In the genomic region with DNA sequence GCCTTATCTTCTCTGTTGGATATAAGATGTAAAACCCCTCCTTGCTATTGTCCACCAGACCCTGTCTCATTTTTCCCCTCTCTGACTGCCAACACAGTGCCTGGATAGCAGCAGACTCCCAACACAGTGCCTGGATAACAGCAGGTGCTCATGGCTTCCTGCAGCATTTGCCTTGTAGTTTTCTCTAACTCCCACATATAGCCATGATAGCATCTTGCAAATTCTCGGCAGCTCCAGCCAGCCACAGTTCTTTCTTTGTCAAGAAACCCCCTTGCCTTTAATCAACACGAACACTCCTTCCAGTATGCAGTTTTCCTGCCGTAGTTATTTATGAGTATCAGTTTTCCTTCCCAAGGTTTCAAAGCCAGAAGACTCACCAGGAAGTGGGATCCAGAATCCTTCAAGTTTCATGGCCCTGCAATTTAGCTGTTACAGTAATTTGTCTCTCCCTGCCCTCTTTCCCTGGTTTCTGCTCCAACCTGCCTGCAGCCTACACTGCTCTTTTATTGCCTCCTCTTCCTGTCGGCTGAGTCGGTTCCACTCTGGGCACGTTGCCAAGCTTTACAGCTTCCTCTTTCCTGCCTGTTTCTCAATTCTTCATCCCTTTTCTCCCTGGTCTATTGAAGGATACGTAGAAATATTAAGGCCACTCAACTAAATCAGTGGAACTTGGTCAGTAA, we compare ENCODE assay signal across 8 mouse cellular contexts.
DNase-seq lines count a peak whose midpoint lies in the region; ATAC-seq and TF ChIP-seq lines count a peak whose summit lies in the region.

No protein-coding gene starts in this region.

- WGBS in midbrain, postnatal 0 days, result 45% methylated on average over 7 of the region's 7 CpGs
- 77% methylated on average over 7 of the region's 7 CpGs for WGBS in midbrain, embryonic 11.5 days
- WGBS in liver, embryonic 11.5 days, result 30% methylated on average over 7 of the region's 7 CpGs
- WGBS in olfactory bulb, adult 2 months, result 6% methylated on average over 7 of the region's 7 CpGs
- WGBS in midbrain, embryonic 15.5 days, result 52% methylated on average over 7 of the region's 7 CpGs

- H3K27me3 ChIP-seq in midbrain, postnatal 0 days (ENCODE audit: insufficient read depth, low read length), result no peaks in the 10 kb centered on the region
- no peaks in the 10 kb centered on the region for H3K27me3 ChIP-seq in midbrain, embryonic 11.5 days (ENCODE audit: control insufficient read depth, insufficient read depth, low read length)
- no peaks in the 10 kb centered on the region for H3K27me3 ChIP-seq in liver, embryonic 11.5 days (replicated peaks; ENCODE audit: control insufficient read depth, insufficient read depth, low read length)
- H3K27me3 ChIP-seq in midbrain, embryonic 15.5 days (replicated peaks), result no peaks in the 10 kb centered on the region

- no peak overlapping the region for H3K4me2 ChIP-seq in midbrain, postnatal 0 days (ENCODE audit: low read depth, low read length, poor library complexity, severe bottlenecking)
- no peak overlapping the region for H3K4me2 ChIP-seq in midbrain, embryonic 11.5 days
- no peak overlapping the region for H3K4me2 ChIP-seq in liver, embryonic 11.5 days
- no peak overlapping the region for H3K4me2 ChIP-seq in midbrain, embryonic 15.5 days

- TF ChIP-seq POLR2A in olfactory bulb, adult 2 months (IDR thresholded peaks at IDR 0.05; ENCODE audit: insufficient read depth, low read depth, low read length), result no peak

- no peaks in the 10 kb centered on the region for H3K4me1 ChIP-seq in midbrain, postnatal 0 days (ENCODE audit: insufficient read depth, low read length)
- H3K4me1 ChIP-seq in midbrain, embryonic 11.5 days (ENCODE audit: control insufficient read depth, insufficient read depth, low read length), result no peaks in the 10 kb centered on the region
- H3K4me1 ChIP-seq in liver, embryonic 11.5 days (replicated peaks; ENCODE audit: control insufficient read depth, insufficient read depth, low read length), result no peaks in the 10 kb centered on the region
- H3K4me1 ChIP-seq in olfactory bulb, adult 2 months (ENCODE audit: control insufficient read depth, insufficient read depth, low read length), result peaks cover 5% of the 10 kb centered on the region; the same call in 1 of the 2 replicates
- H3K4me1 ChIP-seq in midbrain, embryonic 15.5 days, result no peaks in the 10 kb centered on the region

- H3K4me3 ChIP-seq in midbrain, postnatal 0 days (ENCODE audit: low read depth, low read length), result no peak overlapping the region
- no peak overlapping the region for H3K4me3 ChIP-seq in midbrain, embryonic 11.5 days (ENCODE audit: low read depth, low read length)
- H3K4me3 ChIP-seq in liver, embryonic 11.5 days (ENCODE audit: low read depth, low read length), result no peak overlapping the region
- no peak overlapping the region for H3K4me3 ChIP-seq in olfactory bulb, adult 2 months (ENCODE audit: insufficient read depth, low read depth, low read length)
- H3K4me3 ChIP-seq in midbrain, embryonic 15.5 days, result no peak overlapping the region

- no peak for TF ChIP-seq CTCF in midbrain, postnatal 0 days (IDR thresholded peaks at IDR 0.05)
- TF ChIP-seq CTCF in olfactory bulb, adult 2 months (IDR thresholded peaks at IDR 0.05; ENCODE audit: insufficient read depth, low read depth, low read length), result no peak

- ATAC-seq in midbrain, postnatal 0 days (ENCODE audit: low FRiP score), result no peak
- ATAC-seq in midbrain, embryonic 11.5 days (ENCODE audit: low FRiP score), result no peak
- ATAC-seq in liver, embryonic 11.5 days (replicated peaks; ENCODE audit: low FRiP score), result peak; percentile 56
- no peak; the same call in 1 of the 2 replicates for ATAC-seq in midbrain, embryonic 15.5 days (replicated peaks)

- no peak overlapping the region for H3K27ac ChIP-seq in midbrain, postnatal 0 days (ENCODE audit: low read depth, low read length)
- H3K27ac ChIP-seq in midbrain, embryonic 11.5 days (ENCODE audit: low read depth, low read length), result no peak overlapping the region
- no peak overlapping the region for H3K27ac ChIP-seq in liver, embryonic 11.5 days (ENCODE audit: low read depth, low read length)
- peak overlapping the region; percentile 64 for H3K27ac ChIP-seq in olfactory bulb, adult 2 months (ENCODE audit: insufficient read depth, low read depth, low read length)
- H3K27ac ChIP-seq in midbrain, embryonic 15.5 days, result no peak overlapping the region

- intact Hi-C loops in gastrocnemius, postnatal 14 days (cut with DNase I; ENCODE audit: low total_unique reads), result loop anchor here (10.0 kb wide), 1 partner anchor 93 kb away; no protein-coding TSS in a partner anchor

- no peaks in the 10 kb centered on the region for H3K36me3 ChIP-seq in midbrain, postnatal 0 days (ENCODE audit: insufficient read depth, low read length)
- no peaks in the 10 kb centered on the region for H3K36me3 ChIP-seq in midbrain, embryonic 11.5 days (ENCODE audit: control insufficient read depth, insufficient read depth, low read length)
- no peaks in the 10 kb centered on the region for H3K36me3 ChIP-seq in liver, embryonic 11.5 days (ENCODE audit: control insufficient read depth, insufficient read depth, low read length)
- no peaks in the 10 kb centered on the region for H3K36me3 ChIP-seq in midbrain, embryonic 15.5 days (replicated peaks)

- DNase-seq in midbrain, postnatal 0 days (ENCODE audit: low spot score), result peak; percentile 34
- DNase-seq in midbrain, embryonic 11.5 days (ENCODE audit: low spot score, missing footprints), result no peak
- peak; percentile 43 to 58 for DNase-seq in adrenal gland, postnatal 36 days
- DNase-seq in gastrocnemius, postnatal 14 days, result peak; percentile 60
- DNase-seq in kidney, adult 11 months, result peak; percentile 27
- DNase-seq in liver, embryonic 11.5 days (ENCODE audit: low spot score), result peak; percentile 34

- no peaks in the 10 kb centered on the region for H3K9me3 ChIP-seq in midbrain, postnatal 0 days (ENCODE audit: low read length)
- H3K9me3 ChIP-seq in midbrain, embryonic 11.5 days (ENCODE audit: control insufficient read depth, low read length), result no peaks in the 10 kb centered on the region
- H3K9me3 ChIP-seq in liver, embryonic 11.5 days (ENCODE audit: control insufficient read depth, low read length), result no peaks in the 10 kb centered on the region
- H3K9me3 ChIP-seq in midbrain, embryonic 15.5 days, result no peaks in the 10 kb centered on the region

- H3K9ac ChIP-seq in midbrain, postnatal 0 days (replicated peaks; ENCODE audit: low read length, poor library complexity, severe bottlenecking), result no peak overlapping the region
- H3K9ac ChIP-seq in midbrain, embryonic 11.5 days (ENCODE audit: low read length), result no peak overlapping the region
- H3K9ac ChIP-seq in liver, embryonic 11.5 days (ENCODE audit: low read depth, low read length), result no peak overlapping the region
- no peak overlapping the region for H3K9ac ChIP-seq in midbrain, embryonic 15.5 days
